Mouse (Mus musculus) cerebellum, postnatal 36 days (tissue): ENCODE results near the gene Fhl3.
A peak's percentile ranks its signal among the peaks of the same experiment; 100 is the strongest.
"Not testable (repeated sequence)": the region's sequence is repeated elsewhere in the genome, so short reads cannot be mapped to it uniquely, and the experiment has no call there.

Source experiments
- DNase-seq, 2 experiments: peaks; one replicate each; pipeline ENCODE4 v3.0.0; 2021 to 2022; ENCODE audit warnings: mixed read lengths in 2 of 2

The Fhl3 gene

DNA sequence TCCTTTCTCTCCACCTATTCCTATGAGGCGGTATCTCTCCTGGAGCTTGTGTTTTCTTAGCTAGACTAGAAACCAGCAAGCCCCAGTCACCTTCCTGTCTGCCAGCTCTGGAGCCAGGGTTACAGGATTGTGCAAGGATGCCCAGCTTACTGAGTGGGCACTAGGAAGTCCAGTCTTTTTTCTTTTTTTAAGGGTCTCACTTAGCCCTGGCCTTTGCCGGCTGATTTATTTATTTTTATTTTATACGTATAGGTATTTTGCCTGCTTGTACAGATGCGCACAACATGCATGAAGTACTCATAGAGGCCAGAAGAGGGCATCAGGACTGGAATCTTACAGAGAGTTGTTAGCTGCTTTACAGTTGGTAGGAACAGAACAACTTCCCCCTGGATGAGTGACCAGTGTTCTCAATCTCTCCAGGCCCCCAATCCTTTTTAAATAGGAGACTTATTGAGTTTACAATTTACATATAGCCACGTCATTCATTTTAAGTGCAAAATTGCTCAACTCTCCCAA lies 10.3 kb downstream of the Fhl3 start:
- DNase-seq: peak; percentile 25 to 45

DNA sequence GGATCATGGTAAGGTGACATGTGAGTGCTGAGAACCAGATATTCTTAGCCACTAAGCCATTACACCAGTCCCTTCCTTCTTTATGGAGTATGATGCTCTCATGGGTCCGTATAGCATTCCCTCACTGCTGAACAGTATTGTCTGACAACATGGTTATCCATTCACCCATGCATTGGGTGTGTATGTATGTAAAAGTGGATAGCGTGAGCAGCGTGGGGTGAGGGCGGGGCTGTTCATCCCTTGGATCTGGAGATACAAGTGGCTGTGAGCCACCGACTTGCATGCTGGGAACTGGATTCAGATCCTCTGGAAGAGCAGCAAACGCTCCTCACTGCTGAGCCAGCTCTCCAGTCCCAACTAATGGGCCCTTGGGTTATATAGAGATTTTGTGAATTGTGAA lies 12.1 kb downstream of the Fhl3 start:
- no peak for DNase-seq

DNA sequence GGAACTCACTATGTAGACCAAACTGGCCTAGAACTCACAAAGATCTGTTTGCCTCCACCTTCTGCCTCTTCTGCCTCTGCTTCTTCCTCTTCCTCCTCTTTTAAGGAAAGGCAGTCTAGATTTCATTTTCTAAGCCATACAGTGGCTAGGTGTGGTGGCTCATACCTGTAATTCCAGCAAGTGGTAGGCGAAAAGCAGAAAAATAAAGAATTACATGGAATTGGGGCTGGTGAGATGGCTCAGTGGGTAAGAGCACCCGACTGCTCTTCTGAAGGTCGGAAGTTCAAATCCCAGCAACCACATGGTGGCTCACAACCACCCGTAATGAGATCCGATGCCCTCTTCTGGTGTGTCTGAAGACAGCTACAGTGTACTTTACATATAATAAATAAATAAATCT lies 13.3 kb downstream of the Fhl3 start:
- DNase-seq: not testable (repeated sequence)

DNA sequence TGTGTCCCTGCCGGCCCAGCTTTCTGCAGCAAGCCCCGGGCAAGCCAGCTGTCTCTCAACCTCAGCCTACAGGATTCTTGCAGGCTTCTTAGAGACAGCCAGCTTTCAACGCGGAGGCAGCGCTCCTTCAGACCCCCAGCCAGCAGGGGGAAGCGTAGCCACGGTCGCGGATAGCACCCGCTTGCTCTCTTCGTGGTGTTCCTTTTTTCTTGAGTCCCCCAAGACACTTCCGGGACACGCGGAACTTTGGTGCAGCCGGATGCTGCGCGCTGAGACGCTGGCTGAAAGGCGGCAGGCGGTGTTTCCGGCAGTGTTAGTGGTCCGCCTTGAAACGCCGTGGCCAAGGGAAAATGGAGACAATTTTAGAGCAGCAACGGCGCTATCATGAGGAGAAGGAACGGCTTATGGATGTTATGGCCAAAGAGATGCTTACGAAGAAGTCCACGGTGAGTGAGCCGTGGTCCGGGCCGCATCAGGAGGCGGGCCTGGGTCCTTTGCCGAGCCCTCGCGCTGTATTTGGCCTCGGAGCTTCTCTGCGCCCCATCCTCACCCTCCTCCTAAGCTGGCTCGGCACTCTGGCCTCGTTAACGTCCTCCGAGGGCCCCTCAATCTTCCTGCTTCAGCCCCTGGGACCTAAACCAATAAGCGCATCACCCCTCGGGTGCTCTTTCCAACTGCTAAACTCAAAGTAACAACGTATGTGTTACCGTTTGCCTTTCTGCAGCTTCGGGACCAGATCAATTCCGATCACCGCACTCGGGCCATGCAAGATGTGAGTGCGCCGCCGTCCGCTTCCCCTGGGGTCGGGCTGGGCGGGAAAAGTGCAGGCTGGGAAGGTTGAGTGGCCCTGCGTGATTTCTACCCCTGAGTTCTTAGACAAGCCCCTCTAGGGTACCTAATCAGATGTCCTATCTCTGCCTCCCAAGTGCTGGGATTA lies 14.3 kb downstream of the Fhl3 start, which contains the start of gene Sf3a3:
Gene Sf3a3, plus strand, starts transcription at position 232 of the 937 bp plus-strand sequence.
- DNase-seq: peak; percentile 93 to 96

DNA sequence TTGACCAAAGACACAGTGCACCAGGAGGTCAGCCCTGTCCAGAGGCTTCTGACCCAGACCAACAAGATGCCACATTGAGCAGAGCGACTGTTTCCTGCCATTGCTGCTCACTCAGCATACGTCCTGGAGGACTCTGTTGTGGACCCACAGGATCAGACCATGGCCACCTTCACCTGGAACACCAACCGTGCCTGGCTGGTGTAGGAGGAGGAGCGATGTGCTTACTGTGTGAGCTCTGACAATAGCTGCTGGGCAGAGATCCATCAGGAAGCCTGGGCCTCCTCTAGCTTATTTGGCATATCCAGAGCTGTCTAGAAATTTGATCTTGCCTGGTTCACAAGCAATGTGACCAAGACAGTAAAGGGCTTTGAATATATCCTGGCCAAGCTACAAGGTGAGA lies 18.6 kb downstream of the Fhl3 start:
- DNase-seq: no peak

DNA sequence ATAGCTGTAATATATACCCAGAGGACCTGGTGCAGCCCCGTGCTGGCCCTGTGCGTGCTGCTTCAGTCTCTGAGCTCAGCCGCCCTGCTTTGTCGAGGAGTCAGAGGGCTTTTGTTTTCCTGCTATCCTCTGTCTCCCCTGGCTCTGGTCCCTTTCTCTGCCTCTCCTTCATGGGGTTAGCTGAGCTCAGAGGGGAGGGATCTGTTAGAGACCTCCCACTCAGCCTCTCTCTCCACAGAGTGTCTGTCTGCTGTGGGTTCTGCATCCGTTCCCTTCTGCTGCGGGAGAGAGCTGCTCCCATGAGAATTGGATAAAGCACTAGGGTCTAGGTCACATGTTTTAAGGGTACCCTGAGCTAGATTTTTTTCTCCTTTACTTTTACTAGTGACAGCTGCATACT lies 25.6 kb downstream of the Fhl3 start:
- DNase-seq: no peak

DNA sequence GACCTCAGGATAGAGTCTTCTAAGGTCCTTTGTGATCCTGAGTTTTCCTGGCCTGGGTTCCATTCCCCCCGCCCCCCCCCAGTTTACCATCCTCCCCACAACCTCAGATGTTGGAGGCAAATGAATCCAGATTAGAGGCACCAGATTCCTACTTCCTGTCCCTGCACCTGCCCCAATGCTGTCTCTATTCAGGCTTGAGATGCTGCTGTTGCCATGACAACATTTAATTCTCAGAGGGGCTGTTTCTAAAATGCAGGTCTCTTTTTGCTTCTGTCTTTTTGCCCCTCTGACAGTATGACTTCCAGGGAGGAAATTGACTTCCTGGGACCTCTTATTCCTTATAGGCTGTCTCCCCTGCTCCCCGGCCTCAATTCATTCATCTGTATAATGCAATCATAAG lies 36.5 kb downstream of the Fhl3 start:
- DNase-seq: no peak

DNA sequence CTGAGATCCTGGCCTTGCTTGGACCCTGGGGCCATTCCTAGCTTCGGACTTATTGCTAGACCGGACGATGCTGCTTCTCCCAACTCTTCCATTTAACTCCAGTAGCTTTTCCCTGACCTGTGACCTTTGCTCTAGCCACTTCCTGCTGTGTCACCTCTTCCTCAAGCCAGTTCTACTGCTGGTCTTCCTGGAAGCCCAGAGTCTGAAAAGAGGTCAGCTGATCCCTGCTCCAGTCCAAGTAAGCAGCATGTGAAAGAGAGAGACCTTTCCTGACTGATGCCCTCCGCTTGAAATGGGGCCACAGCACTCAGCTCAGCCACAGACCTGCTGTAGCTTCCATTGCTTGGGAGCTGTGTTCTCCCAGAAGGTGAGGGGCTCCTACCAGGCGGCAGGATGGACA lies 37.0 kb downstream of the Fhl3 start:
- DNase-seq: no peak

DNA sequence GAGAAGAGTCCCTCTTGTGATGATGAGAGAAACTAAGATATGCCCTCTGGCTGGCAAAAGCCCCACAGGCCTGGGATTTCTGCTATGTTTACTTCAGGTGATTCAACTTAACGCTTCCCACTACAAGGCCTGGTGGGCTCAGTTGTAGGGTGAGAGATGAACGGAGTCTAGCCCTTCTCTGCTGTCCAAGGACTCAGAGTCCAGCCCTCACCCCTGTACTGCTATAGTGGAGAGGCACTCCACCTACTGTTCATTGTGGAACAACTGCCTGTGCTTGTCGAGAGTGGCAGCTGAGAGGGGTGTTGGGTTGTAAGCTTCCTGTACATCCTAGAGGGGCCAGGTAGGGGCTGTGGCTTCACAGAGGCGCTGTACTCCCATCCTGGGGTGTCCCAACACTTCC lies 37.5 kb downstream of the Fhl3 start:
- no peak for DNase-seq

DNA sequence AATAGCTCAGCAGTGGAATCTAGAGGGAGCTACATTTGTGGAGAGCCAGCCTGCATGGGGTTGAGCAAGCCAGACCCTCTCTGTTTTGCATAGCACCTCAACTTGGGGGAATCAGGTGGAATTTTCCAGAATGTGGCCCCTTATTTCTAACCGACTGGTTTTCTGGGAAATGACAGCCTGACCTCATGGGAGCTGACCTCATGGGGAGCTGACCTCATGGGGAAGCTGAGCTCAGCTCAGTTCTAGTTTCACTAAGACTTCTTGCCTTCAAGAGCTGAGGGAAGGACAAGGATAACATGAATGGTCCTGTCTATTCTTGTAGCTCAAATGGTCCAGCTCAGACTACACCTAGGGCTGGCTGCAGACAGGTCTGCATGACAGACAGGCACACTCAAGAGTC lies 38.3 kb downstream of the Fhl3 start:
- DNase-seq: no peak

DNA sequence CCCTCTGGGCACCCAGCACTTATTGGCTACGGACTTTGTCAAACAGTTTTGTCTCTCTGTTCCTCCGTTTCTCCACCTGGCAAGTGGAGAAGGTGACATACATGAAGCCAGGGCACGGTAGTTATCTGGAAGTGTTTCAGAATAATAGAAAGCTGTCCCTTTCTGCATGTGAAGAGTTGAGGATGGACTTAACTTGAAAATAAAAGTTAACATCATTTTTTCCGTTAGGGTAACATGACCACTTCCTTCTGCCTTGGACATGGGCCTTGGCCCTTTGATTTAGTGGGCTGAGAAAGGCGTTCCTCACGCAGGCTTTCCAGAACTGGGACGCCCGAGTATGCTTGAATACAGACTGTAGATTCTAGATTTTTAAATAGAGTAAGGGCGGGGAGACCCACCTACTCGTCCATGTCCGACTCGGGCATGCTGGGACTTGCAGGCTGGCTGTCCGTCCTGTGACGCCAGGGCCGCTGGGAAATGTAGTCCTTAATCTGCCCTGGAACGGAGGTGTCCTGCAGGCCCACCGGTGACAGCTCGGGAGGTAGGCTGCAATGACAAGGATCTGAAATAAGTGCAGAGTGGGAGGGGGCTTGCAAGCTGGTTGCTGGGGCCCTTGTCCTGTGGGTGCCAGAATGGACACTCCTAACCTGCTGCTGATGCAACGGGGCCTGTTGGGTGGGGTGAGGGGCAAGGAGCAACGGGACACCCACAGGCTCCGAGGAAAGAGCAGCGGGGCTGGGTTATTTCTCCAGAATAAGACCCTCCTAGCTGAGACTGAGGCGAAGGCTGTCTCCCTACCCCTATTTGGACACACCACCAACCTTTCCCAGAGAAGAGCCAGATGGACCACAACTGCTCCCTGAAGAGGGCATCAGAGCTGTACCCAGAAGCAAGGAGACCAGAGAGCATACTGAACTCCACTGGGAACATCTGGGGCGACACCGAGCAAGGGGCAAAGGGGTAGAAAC lies 41.2 kb downstream of the Fhl3 start, which contains the start of gene Inpp5b:
Gene Inpp5b, plus strand, starts transcription at position 475 of the 968 bp plus-strand sequence.
- DNase-seq: peak; percentile 79 to 85

DNA sequence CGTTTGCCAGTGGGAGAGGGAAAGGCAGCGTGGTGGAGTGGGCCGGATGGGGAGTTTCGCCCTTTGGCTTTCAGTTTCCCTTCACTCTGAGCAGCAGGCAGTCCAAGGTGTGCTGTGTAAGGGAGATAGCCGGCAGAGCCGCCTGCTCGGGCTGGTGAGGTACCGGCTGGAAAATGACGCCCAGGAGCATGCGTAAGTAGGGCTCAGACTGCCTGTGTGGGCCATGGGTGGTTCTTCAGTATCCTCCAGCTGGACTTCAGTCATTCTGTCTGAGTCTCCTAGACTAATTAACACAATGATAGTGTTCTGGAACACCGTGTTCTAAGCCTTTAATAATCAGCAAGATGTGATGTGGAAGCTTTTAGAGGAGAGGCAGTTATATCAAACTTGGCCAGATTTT lies 42.3 kb downstream of the Fhl3 start:
- no peak for DNase-seq

DNA sequence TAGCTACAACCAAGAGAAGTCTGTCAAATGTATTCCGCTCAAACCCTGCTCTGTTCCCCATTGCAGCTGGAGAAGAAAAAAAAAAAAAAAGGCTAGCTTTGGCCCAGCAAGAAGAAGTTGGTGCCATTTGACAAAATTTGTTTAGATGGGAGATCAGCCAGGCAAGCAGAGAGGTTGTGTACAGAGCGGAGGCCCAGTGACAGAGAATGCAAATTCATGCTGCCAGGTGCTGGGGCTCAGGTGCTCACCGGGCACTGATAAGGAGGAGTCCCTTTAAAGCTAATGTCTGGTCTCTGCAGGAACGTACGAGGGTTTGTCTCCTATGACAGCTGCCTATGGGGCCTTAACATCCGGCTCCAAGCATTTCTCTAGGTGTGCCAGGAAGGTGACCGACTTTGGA lies 46.1 kb downstream of the Fhl3 start:
- no peak for DNase-seq

DNA sequence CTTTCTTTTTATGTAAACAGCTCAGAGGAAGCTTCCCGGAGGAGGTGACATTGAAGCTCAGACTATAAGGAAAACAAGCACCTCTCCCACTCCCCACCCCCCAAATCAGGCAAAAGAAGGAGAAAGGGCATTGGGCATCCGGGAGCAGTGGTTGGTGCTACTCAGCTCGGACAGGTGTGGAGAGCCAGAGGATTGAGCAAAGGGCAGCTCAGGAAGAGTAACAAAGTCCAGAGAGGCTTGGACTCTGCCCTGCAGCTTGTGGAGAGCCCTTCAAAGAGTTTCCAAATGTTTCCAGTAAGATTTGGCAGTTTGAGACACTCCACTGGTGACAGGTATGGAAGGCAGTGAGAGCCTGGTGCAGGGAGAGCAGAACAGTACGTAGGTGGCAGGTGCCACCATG lies 47.4 kb downstream of the Fhl3 start:
- DNase-seq: no peak

DNA sequence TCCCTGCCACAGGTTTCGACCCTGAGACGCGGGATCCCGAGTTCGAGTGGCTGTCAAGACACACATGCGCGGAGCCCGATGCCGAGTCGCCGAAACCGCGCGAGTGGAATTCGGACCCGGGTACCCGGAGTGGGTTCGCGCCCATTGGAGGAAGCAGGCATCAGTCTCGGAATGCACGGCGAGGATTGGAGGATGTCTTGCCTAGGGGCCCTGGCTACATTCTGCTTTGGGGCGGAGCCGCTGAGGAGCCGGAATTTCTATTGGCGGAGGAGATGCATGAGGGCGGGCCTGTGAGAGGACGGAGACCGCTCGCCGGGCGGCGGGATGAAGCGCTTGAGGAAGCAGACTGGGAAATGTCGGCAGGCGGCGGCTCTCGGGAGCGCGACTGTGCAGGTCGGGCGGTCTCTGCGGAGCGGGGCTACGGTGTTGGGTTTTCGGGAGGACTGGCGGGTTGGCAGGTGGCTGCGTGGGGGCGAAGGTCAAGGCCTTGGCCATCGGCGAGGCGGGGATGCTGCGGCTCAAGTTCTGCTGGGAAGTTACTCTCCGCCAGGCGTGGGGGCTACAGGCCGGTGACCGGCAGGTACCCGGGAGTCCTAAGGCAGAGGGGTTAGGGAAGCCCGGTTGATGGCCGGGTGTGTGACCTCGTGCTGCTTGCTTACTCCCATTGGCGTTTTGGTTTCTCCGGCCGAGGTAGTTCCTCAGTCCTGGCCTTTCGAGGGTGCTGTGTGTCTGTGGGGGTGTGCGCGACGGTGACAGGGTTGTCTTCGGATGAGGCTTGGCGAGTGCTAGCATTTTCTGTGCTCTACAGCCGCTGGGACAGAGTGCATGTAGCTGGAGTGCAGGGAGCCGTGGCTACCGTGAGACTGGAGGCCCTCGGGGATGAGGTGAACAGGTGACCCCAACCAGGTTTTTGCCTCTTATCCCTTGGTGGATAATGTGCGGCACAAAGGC lies 51.1 kb downstream of the Fhl3 start:
- peak; percentile 98 to 99 for DNase-seq

DNA sequence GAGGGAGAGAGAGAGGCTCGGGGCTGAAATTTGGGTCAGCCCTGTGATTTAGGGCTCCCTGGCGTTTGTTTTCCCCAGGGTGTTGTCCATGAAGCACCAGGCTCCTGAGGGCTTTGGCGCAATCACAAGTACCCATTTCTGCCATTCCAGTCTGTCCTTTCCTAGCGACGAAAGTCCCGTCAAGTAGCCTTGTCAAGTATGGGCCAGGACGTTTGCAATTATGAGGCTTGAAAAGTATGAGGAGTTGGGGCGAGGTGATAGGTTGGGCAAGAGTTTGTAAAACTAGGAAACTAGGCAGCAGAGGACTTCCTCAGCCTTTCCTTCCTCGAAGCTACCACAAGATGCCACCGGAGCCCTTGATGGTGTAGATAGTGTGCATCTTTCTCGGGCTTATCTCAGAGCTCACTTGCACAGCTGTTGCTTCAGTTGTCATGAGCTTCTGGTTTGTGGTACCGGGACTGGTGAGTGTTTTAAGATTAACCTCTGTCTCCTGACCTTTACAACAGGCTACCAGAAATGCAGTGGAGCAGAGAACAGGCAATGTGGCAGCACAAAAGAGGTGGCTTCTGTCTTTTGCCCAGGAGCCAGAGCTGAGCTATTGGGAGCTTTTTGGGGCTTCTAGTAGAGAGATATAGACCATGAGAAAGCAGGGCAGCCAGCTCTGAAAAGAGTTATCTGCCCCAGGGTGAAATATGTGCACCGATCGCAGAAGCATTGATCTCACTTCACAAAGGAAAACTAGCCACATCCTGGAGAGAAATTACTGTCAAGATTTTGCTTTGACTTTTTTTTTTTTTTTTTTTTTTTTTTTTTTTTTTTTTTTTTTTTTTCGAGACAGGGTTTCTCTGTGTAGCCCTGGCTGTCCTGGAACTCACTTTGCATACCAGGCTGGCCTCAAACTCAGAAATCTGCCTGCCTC lies 52.0 kb downstream of the Fhl3 start:
- DNase-seq: peak in 1 of 2 experiments; percentile 7

DNA sequence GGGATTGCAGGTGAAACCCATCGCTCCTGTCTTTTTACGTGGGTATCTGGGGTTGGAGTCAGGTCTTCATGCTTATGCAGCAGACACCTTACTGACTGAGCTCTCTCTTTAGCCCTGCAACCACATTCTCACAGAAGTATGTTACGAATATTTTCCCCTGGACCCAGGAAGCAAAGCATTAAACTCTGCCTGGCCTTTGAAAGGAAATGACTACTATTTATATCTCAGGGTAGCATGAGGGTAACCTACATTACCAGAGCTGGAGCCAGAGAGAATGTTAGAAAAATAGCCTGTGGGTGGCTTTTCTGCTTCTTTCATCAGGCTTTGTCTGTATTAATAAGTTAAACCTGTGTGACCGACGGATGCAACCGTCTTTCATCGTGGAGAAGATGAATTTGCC lies 55.0 kb downstream of the Fhl3 start:
- DNase-seq: no peak
